Mouse (Mus musculus) stomach, embryonic 16.5 days (tissue): ENCODE data around the gene Sfxn4. TPM values are rescaled to one million over a fixed set of nuclear protein-coding genes. Genes with fewer than 3 reads are reported as not detected.

Source experiments
- ATAC-seq: fragments of 200-750 bp; cut with Nextera tagmentation; 2 replicates; pipeline ENCODE4 v1.8.0; 2017; ENCODE audit warnings: moderate number of reproducible peaks, moderate TSS enrichment; ENCODE audit not compliant: insufficient read depth, low FRiP score
- H3K27ac ChIP-seq: fragments of 300-500 bp; sonication (generic); 2 replicates; pipeline ENCODE4 v1.5.1; 2014; ENCODE audit warnings: low read length
- H3K27me3 ChIP-seq: fragments of 300-500 bp; sonication (generic); 2 replicates; pipeline ENCODE4 v1.6.1; 2014; ENCODE audit warnings: low read length, control low read depth, mixed read lengths; ENCODE audit not compliant: control insufficient read depth, insufficient read depth
- H3K36me3 ChIP-seq: fragments of 300-500 bp; sonication (generic); 2 replicates; pipeline ENCODE4 v1.6.1; 2014; ENCODE audit warnings: low read length; ENCODE audit not compliant: control insufficient read depth, insufficient read depth
- H3K4me1 ChIP-seq: fragments of 300-500 bp; sonication (generic); 2 replicates; pipeline ENCODE4 v1.6.1; 2014; ENCODE audit warnings: low read length, control low read depth, mixed read lengths; ENCODE audit not compliant: control insufficient read depth, insufficient read depth
- H3K4me2 ChIP-seq: fragments of 300-500 bp; sonication (generic); 2 replicates; pipeline ENCODE4 v1.6.1; 2014; ENCODE audit warnings: low read depth, low read length, mixed read lengths
- H3K4me3 ChIP-seq: fragments of 300-500 bp; sonication (generic); replicated peaks from 2 replicates; pipeline ENCODE4 v1.5.1; 2014; ENCODE audit warnings: mild to moderate bottlenecking, low read length
- H3K9ac ChIP-seq: fragments of 300-500 bp; sonication (generic); 2 replicates; pipeline ENCODE4 v1.6.1; 2014; ENCODE audit warnings: low read length
- H3K9me3 ChIP-seq: fragments of 300-500 bp; sonication (generic); replicated peaks from 2 replicates; pipeline ENCODE4 v1.6.1; 2016; ENCODE audit warnings: low read length, control low read depth; ENCODE audit not compliant: control insufficient read depth
- whole genome bisulfite sequencing: fragments of 180-500 bp; shearing (Covaris S2); extraction: QIAGEN DNeasy Blood & Tissue Kit; methylation state at CpG from one replicate; pipeline ENCODE4 v1.1.7; 2014; 5-methylcytosine and 5-hydroxymethylcytosine counted together
- polyA plus RNA-seq: library from polyadenylated mRNA; unstranded; fragments of >200 nt; fragmentation: Nextera tagmentation; extraction: Ambion mirVana; gene quantifications from 2 replicates; pipeline ENCODE4 v1.2.1, GENCODE M21; 2015

The Sfxn4 gene
- polyA plus RNA-seq, 1 experiment from 2014 or later: 5.7 TPM

DNA sequence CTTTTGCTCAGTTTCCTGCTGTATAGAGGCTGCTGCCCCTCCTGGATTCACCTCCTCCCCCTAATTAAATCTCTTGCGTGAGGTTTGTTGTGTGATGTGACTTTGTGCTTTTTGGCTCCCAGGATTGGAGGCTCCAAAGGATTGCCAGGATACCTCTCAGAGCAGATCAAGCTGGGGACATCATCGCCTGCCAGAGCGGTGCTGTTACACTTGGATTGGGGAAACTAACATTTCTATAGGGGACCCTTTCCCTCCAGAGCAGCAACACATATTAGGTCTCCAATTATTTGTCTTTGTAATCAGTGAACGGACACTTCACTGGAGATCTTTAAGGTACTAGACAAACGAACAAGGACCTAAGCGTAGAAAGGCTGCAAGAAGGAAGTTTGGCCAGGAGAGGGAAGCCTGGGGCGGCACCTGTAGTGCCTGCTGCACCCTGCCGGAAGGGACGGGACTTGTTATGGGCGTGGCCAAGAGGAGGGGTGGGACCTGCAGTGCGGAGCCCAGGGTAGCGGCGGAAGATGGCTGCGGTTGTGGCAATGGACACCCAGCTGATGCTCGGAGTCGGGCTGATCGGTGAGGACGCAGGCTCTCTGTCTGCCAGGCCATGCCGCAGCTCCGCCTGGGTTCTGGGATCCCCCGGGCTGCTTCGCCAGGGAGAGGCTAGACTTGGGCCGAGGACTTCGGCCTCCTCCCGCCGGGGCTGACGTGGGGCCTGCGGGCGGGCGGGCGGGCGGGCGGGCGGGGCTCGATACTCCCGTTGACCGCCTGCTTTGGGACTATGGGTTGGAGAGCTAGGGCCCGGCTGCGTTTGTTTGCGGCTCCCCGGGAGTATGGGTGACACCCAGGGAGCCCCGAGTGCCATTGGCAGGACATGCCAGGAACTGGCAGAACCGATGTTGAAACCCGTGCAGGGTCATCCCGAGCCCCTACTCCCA, 49.9 kb downstream of the Sfxn4 start, which contains the start of gene Fam45a:
TSS of gene Fam45a (plus strand) at position 488 of the 938 bp plus-strand sequence.
- Histone ChIP-seq H3K36me3 (no peaks in the 10 kb centered on the region), H3K4me3 (peak within 1 kb of the TSS; percentile 75), H3K9me3 (no peaks in the 10 kb centered on the region), H3K4me2 (peak within 1 kb of the TSS; percentile 73), H3K27ac (peak within 1 kb of the TSS; percentile 48), H3K9ac (peak within 1 kb of the TSS; percentile 86), H3K4me1 (peaks cover 9% of the 10 kb centered on the region), H3K27me3 (no peaks in the 10 kb centered on the region)
- ATAC-seq: peak; percentile 100
- WGBS: 2% methylated on average over 40 of the region's 45 CpGs

DNA sequence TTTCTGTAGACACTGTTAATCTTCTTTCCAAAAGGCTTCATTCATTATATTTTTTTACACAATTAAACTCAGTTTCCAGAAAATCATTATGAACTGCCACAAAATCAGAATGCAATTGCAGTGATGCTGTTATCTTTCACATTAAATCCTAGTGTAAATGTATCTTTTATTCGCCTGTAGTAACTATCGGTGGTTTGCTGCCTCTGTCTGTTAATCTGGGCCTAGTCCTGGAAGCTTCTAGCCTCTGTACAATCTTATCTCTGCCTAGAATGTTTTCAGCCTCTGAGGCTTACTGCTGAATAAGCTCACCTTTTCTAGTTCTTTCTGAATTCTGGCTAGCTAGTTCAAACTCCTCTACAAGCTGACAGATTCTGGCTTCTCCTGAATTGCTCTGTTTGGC, 51.4 kb downstream of the Sfxn4 start:
- no peak for ATAC-seq
- H3K27me3 ChIP-seq: no peaks in the 10 kb centered on the region
- H3K27ac ChIP-seq: no peak overlapping the region; the same call in 1 of the 2 replicates
- 91% methylated on average over 2 of the region's 2 CpGs for WGBS
- H3K36me3 ChIP-seq: no peaks in the 10 kb centered on the region
- no peak overlapping the region for H3K4me3 ChIP-seq
- no peaks in the 10 kb centered on the region for H3K9me3 ChIP-seq
- peaks cover 9% of the 10 kb centered on the region for H3K4me1 ChIP-seq
- H3K9ac ChIP-seq: no peak overlapping the region
- no peak overlapping the region for H3K4me2 ChIP-seq

DNA sequence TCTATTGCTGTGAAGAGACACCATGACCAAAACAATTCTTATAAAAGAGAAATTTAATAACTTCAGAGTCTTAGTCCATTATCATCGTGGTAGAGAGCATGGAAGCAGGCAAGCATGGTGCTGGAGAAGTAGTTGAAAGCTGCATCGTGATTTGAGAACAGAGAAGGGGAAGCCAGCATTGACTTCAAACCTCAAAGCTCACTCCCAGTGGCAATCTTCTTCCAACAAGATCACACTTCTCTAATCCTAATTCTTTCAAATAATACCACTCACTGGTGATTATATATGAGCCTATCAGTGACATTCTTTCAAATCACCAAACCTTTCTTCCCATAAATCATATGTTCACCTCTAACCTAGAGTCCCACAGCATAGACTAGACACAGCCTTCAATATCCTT, 56.4 kb downstream of the Sfxn4 start:
- ATAC-seq: no peak
- Histone ChIP-seq H3K4me1 (no peaks in the 10 kb centered on the region), H3K36me3 (no peaks in the 10 kb centered on the region), H3K4me2 (no peak overlapping the region), H3K4me3 (no peak overlapping the region), H3K9ac (no peak overlapping the region), H3K27ac (no peak overlapping the region), H3K27me3 (no peaks in the 10 kb centered on the region), H3K9me3 (no peaks in the 10 kb centered on the region)
- WGBS: 53% methylated on average over 2 of the region's 2 CpGs

DNA sequence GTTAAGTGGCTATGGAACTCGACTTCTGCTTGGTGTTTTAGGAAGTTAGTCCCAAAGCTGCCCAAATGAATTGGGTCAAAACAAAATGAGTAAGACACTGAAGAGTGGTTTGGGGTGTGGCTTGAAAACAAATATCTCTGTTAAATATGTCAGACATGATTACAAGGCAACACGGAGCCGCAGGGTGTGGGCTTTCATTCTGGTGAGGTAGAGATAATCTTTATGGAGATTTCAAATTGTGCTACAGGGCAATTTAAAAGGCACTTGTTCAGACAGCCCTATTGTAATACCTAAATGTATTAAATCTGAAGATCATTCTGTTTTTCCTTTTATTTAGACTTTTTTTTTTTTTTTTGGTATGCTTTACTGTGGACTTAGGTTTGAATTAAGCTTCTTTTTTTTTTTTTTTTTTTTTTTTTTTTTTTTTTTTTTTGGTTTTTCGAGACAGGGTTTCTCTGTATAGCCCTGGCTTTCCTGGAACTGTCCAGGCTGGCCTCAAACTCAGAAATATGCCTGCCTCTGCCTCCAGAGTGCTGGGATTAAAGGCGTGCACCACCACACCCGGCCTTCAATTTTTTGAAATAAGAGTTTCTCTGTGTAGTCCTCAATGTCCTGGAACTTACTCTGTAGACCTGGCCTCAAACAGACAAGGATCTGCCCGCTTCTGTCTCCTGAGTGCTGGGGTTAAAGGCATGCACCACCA, 61.3 kb downstream of the Sfxn4 start:
- H3K4me2 ChIP-seq: no peak overlapping the region
- no peak overlapping the region for H3K4me3 ChIP-seq
- H3K9ac ChIP-seq: no peak overlapping the region
- H3K27me3 ChIP-seq: no peaks in the 10 kb centered on the region
- H3K9me3 ChIP-seq: no peaks in the 10 kb centered on the region
- no peak for ATAC-seq
- H3K4me1 ChIP-seq: no peaks in the 10 kb centered on the region
- H3K27ac ChIP-seq: no peak overlapping the region
- no peaks in the 10 kb centered on the region for H3K36me3 ChIP-seq
- 71% methylated on average over 7 of the region's 7 CpGs for WGBS

DNA sequence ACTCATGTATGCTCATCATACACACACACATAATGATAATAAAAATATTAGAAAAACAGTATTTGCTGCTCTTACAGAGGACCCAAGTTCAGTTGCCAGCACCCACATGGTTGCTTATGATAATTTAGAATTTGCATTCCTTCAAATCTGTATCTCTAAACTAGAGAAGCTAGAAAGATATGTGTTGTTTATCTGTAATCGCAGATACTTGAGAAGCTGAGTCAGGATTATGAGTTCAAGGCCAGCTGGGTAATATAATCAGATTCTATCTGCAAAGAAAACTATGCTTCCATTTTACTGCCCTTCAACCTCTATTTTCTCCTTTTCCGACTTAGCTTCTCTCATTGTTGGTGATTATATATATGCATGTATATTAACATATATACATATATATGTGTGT, 63.9 kb downstream of the Sfxn4 start:
- Histone ChIP-seq H3K27ac (no peak overlapping the region), H3K4me1 (no peaks in the 10 kb centered on the region), H3K4me3 (no peak overlapping the region), H3K4me2 (no peak overlapping the region), H3K9me3 (no peaks in the 10 kb centered on the region), H3K27me3 (no peaks in the 10 kb centered on the region), H3K9ac (no peak overlapping the region), H3K36me3 (no peaks in the 10 kb centered on the region)
- ATAC-seq: no peak
- WGBS: 81% methylated on average over 2 of the region's 2 CpGs

DNA sequence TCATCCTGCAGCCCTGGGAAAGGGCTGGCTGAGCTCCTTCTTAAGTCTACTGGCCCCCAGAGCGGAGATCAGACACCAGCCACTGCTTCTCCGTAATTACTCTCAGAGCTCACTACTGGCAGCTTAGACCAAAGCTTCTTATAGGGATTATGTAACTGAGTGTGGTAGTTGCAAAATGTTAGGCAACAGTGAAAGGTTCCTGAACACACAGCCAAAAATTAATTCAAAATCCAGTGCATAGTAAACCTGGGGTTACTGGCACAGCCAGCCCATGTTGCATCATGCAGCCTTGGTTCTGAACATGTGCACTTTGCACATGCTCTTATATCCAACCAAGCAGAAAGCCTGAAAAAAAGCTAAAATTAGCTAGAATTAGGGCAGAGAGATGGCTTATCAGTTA, 66.0 kb downstream of the Sfxn4 start:
- no peak for ATAC-seq
- H3K27ac ChIP-seq: no peak overlapping the region
- H3K27me3 ChIP-seq: no peaks in the 10 kb centered on the region
- H3K4me3 ChIP-seq: no peak overlapping the region
- no peak overlapping the region for H3K9ac ChIP-seq
- 91% methylated on average over 2 of the region's 2 CpGs for WGBS
- H3K4me2 ChIP-seq: no peak overlapping the region
- no peaks in the 10 kb centered on the region for H3K4me1 ChIP-seq
- no peaks in the 10 kb centered on the region for H3K9me3 ChIP-seq
- H3K36me3 ChIP-seq: no peaks in the 10 kb centered on the region

DNA sequence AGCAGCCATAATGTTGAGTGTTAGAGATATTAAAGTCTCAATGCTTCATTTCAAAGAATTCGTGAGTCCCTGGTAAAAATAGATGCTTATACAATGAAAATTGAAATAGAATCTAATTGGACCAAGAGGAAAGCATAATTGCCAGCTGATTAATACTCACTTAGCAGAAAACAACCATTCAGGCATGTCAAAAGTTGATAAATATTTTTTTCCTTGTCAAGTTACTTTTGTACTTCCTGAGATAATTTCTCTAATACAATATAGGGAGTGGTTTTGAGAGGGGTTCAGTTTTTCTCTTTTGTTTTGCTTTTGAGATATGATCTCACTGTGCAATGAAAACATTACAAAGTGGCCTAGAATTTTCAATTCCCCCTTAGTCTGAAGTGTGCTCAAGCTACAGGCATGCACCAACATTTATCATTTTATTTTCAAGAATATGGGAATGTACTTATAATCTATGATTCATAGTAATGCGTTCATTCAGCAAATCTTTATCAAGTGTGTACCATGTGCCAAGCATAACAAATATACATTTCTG, 68.0 kb downstream of the Sfxn4 start:
- Histone ChIP-seq H3K4me3 (no peak overlapping the region), H3K9ac (no peak overlapping the region), H3K27me3 (no peaks in the 10 kb centered on the region), H3K4me1 (0 out of 2 replicates have a peak, but pooled peaks cover 2% of the 10 kb centered on the region), H3K9me3 (no peaks in the 10 kb centered on the region), H3K4me2 (no peak overlapping the region), H3K27ac (no peak overlapping the region), H3K36me3 (no peaks in the 10 kb centered on the region)
- WGBS: 73% methylated on average over 2 of the region's 2 CpGs
- ATAC-seq: no peak

DNA sequence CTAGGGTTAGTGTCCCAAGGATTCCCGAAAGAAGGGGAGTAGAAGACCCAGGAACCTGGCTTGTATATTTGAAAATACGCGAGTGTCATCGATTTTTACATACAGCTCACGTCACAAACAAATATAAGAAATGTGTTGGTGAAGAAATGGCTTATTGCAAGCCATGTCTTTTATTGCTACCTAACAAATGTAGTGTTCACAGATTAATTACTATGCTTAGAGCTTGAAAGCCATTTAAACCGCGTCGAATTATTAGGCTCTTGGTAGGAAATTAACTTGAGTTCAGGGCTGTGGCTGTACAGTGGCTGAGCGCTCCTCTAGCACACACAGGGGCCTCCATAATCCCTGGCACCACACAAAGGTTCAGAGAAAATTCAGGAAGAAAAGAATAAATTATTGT, 70.1 kb downstream of the Sfxn4 start:
- ATAC-seq: no peak
- H3K9ac ChIP-seq: peak overlapping the region; percentile 99
- WGBS: 18% methylated on average over 9 of the region's 9 CpGs

More for the DNA sequence above, 70.1 kb downstream of the Sfxn4 start:
- H3K27me3 ChIP-seq: no peaks in the 10 kb centered on the region
- peaks cover 10% of the 10 kb centered on the region; the same call in 1 of the 2 replicates for H3K4me1 ChIP-seq
- peak overlapping the region; percentile 50 for H3K4me2 ChIP-seq
- peak overlapping the region; percentile 98 for H3K4me3 ChIP-seq
- no peaks in the 10 kb centered on the region for H3K36me3 ChIP-seq
- H3K27ac ChIP-seq: peak overlapping the region; percentile 99
- no peaks in the 10 kb centered on the region for H3K9me3 ChIP-seq
